ENCODE assay signal across 20 mouse cellular contexts in the genomic region with DNA sequence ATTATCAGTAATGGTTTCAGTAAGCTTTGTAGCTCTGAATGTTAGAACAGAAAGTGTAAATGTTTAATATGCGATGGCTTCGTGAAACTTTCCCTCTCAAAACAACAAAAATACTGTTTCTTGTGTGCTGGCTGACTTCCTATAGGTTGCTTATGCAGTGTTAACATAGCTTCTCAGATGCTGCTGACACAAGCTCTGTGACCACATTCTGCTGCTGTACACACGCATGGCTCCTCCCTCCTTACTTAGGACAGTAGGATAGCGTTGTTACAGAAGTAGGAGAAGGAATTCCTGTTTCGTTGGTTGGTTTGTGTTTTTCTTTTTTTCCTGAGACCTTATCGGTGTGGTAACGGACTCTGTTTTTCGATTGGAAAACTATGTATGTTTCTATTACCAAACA. TPM values are rescaled to one million over a fixed set of nuclear protein-coding genes. Genes with fewer than 3 reads are reported as not detected.
DNase-seq lines count a peak whose midpoint lies in the region; ATAC-seq and TF ChIP-seq lines count a peak whose summit lies in the region.
"Had no signal": no experiment of that assay in that cellular context is flagged by ENCODE, and none has a peak within 500 bp of the region (broad histone marks: within the 10 kb centered on the region; RNA-seq: fewer than 3 reads in every experiment).

No protein-coding gene starts in this region.

- no peak for TF ChIP-seq CTCF in lung, embryonic 14.5 days (IDR thresholded peaks at IDR 0.05; ENCODE audit: low read depth)

- no peak overlapping the region for H3K4me3 ChIP-seq in embryonic facial prominence, embryonic 14.5 days (ENCODE audit: low read depth, low read length)
- no peak overlapping the region for H3K4me3 ChIP-seq in embryonic facial prominence, embryonic 10.5 days
- no peak overlapping the region for H3K4me3 ChIP-seq in lung, embryonic 14.5 days (ENCODE audit: low read depth, low read length)
- H3K4me3 ChIP-seq in hindbrain, embryonic 14.5 days (replicated peaks; ENCODE audit: low read length): no peak overlapping the region
- H3K4me3 ChIP-seq: embryonic facial prominence, embryonic 12.5 days; forebrain, embryonic 13.5 days; heart, embryonic 12.5 days; hindbrain, embryonic 10.5 days; hindbrain, embryonic 15.5 days had no signal

- DNase-seq in embryonic facial prominence, embryonic 14.5 days (ENCODE audit: low spot score): peak; percentile 49
- DNase-seq in embryonic facial prominence, embryonic 10.5 days (ENCODE audit: low spot score): no peak
- DNase-seq in lung, embryonic 14.5 days: peak; percentile 18
- no peak for DNase-seq in lung, adult 18-20 months
- no peak for DNase-seq in kidney, adult 11 months
- DNase-seq in hindbrain, embryonic 14.5 days (ENCODE audit: low spot score): no peak
- DNase-seq: adrenal gland, adult 2 months; adrenal gland, postnatal 25 days; cerebellum, adult 18-20 months; cerebellum, postnatal 14 days; embryo, embryonic 11 days; forebrain, postnatal 0 days; gastrocnemius, postnatal 36 days had no signal

- ATAC-seq in embryonic facial prominence, embryonic 14.5 days (ENCODE audit: low read depth): no peak
- ATAC-seq in lung, embryonic 14.5 days (ENCODE audit: insufficient read depth): no peak
- ATAC-seq in inflammation-experienced regulatory T-cells, adult 6 months: peak; percentile 22
- peak; percentile 40; the same call in 1 of the 2 replicates for ATAC-seq in megakaryocyte progenitor cell, adult 5-6 weeks (replicated peaks; ENCODE audit: poor library complexity)
- ATAC-seq in hindbrain, embryonic 14.5 days (ENCODE audit: low FRiP score): no peak
- ATAC-seq: forebrain, embryonic 13.5 days; forebrain, postnatal 0 days had no signal

- no peaks in the 10 kb centered on the region for H3K27me3 ChIP-seq in embryonic facial prominence, embryonic 14.5 days (replicated peaks; ENCODE audit: control insufficient read depth, insufficient read depth, low read length)
- H3K27me3 ChIP-seq in embryonic facial prominence, embryonic 10.5 days (replicated peaks; ENCODE audit: low read depth, poor library complexity, severe bottlenecking): no peaks in the 10 kb centered on the region
- no peaks in the 10 kb centered on the region for H3K27me3 ChIP-seq in lung, embryonic 14.5 days (ENCODE audit: insufficient read depth, low read length)
- H3K27me3 ChIP-seq in hindbrain, embryonic 14.5 days (ENCODE audit: control insufficient read depth, insufficient read depth, low read length): no peaks in the 10 kb centered on the region
- H3K27me3 ChIP-seq: embryonic facial prominence, embryonic 12.5 days; forebrain, embryonic 13.5 days; heart, embryonic 12.5 days; hindbrain, embryonic 15.5 days had no signal

- H3K27ac ChIP-seq in embryonic facial prominence, embryonic 14.5 days (replicated peaks; ENCODE audit: low read depth, low read length): no peak overlapping the region
- no peak overlapping the region for H3K27ac ChIP-seq in embryonic facial prominence, embryonic 10.5 days (replicated peaks)
- no peak overlapping the region for H3K27ac ChIP-seq in lung, embryonic 14.5 days (ENCODE audit: low read depth)
- no peak overlapping the region for H3K27ac ChIP-seq in hindbrain, embryonic 14.5 days
- H3K27ac ChIP-seq: embryonic facial prominence, embryonic 12.5 days; forebrain, embryonic 13.5 days; hindbrain, embryonic 10.5 days; hindbrain, embryonic 15.5 days had no signal

- no peak overlapping the region; the same call in 1 of the 2 replicates for H3K4me2 ChIP-seq in embryonic facial prominence, embryonic 14.5 days (ENCODE audit: low read depth, low read length)
- no peak overlapping the region for H3K4me2 ChIP-seq in lung, embryonic 14.5 days
- H3K4me2 ChIP-seq in hindbrain, embryonic 14.5 days (replicated peaks): no peak overlapping the region
- H3K4me2 ChIP-seq: embryonic facial prominence, embryonic 12.5 days; forebrain, embryonic 13.5 days; heart, embryonic 12.5 days; hindbrain, embryonic 15.5 days had no signal

- H3K9me3 ChIP-seq in embryonic facial prominence, embryonic 14.5 days (ENCODE audit: control insufficient read depth, low read length): no peaks in the 10 kb centered on the region
- H3K9me3 ChIP-seq in embryonic facial prominence, embryonic 10.5 days: no peaks in the 10 kb centered on the region
- no peaks in the 10 kb centered on the region for H3K9me3 ChIP-seq in lung, embryonic 14.5 days (ENCODE audit: low read depth, low read length)
- no peaks in the 10 kb centered on the region for H3K9me3 ChIP-seq in hindbrain, embryonic 14.5 days (ENCODE audit: control insufficient read depth, low read length)
- H3K9me3 ChIP-seq: embryonic facial prominence, embryonic 12.5 days; forebrain, embryonic 13.5 days; heart, embryonic 12.5 days; hindbrain, embryonic 10.5 days; hindbrain, embryonic 15.5 days had no signal

- 65% methylated on average over 8 of the region's 8 CpGs for WGBS in embryonic facial prominence, embryonic 14.5 days
- WGBS in embryonic facial prominence, embryonic 10.5 days: 84% methylated on average over 8 of the region's 8 CpGs
- 77% methylated on average over 8 of the region's 8 CpGs for WGBS in lung, embryonic 14.5 days
- 88% methylated on average over 8 of the region's 8 CpGs for WGBS in hindbrain, embryonic 14.5 days

- no peak overlapping the region for H3K9ac ChIP-seq in embryonic facial prominence, embryonic 14.5 days (ENCODE audit: low read depth, low read length)
- no peak overlapping the region for H3K9ac ChIP-seq in lung, embryonic 14.5 days
- no peak overlapping the region for H3K9ac ChIP-seq in hindbrain, embryonic 14.5 days
- H3K9ac ChIP-seq: embryonic facial prominence, embryonic 12.5 days; forebrain, embryonic 13.5 days; forebrain, postnatal 0 days; heart, embryonic 12.5 days; hindbrain, embryonic 15.5 days had no signal

- H3K4me1 ChIP-seq in embryonic facial prominence, embryonic 14.5 days (ENCODE audit: control insufficient read depth, insufficient read depth, low read length): peaks cover 11% of the 10 kb centered on the region; the same call in 1 of the 2 replicates
- peaks cover 15% of the 10 kb centered on the region for H3K4me1 ChIP-seq in embryonic facial prominence, embryonic 10.5 days
- H3K4me1 ChIP-seq in lung, embryonic 14.5 days (ENCODE audit: insufficient read depth): 0 out of 2 replicates have a peak, but pooled peaks cover 1% of the 10 kb centered on the region
- H3K4me1 ChIP-seq in hindbrain, embryonic 14.5 days (replicated peaks; ENCODE audit: control insufficient read depth, insufficient read depth, low read length): no peaks in the 10 kb centered on the region; the same call in none of the 2 replicates
- H3K4me1 ChIP-seq: hindbrain, embryonic 10.5 days had no signal

- H3K36me3 ChIP-seq in embryonic facial prominence, embryonic 14.5 days (ENCODE audit: control insufficient read depth, insufficient read depth, low read length): no peaks in the 10 kb centered on the region
- no peaks in the 10 kb centered on the region for H3K36me3 ChIP-seq in embryonic facial prominence, embryonic 10.5 days (replicated peaks)
- no peaks in the 10 kb centered on the region for H3K36me3 ChIP-seq in lung, embryonic 14.5 days (ENCODE audit: insufficient read depth)
- H3K36me3 ChIP-seq in hindbrain, embryonic 14.5 days (replicated peaks; ENCODE audit: control insufficient read depth, insufficient read depth): no peaks in the 10 kb centered on the region
- H3K36me3 ChIP-seq: embryonic facial prominence, embryonic 12.5 days; heart, embryonic 12.5 days; hindbrain, embryonic 10.5 days; hindbrain, embryonic 15.5 days had no signal

RNA-seq across cellular contexts. Expression of a gene that starts 42.2 kb away (rescaled TPM):
- polyA plus RNA-seq in embryonic facial prominence, embryonic 14.5 days (2014; fragmentation: Nextera tagmentation; extraction: Ambion mirVana): 30.5 and 38.1 TPM in 2 replicates
- polyA plus RNA-seq in embryonic facial prominence, embryonic 10.5 days (2016; fragmentation: Nextera tagmentation; extraction: Ambion mirVana): 13.9 and 14.3 TPM in 2 replicates
- 28.2 and 30.8 TPM in 2 replicates for polyA plus RNA-seq in lung, embryonic 14.5 days (2014; fragmentation: Nextera tagmentation; extraction: Ambion mirVana)
- 10 to 100 TPM; 17.0 to 31.7 (median 27.5) TPM for polyA plus RNA-seq in inflammation-experienced regulatory T-cells, adult 6 months (2017; shearing (Covaris generic))
- 19.6 and 20.6 TPM in 2 replicates for total RNA-seq in megakaryocyte progenitor cell, adult 5-6 weeks (2015)
- total RNA-seq in megakaryocyte progenitor cell, adult 5-6 weeks (2017): 20.2 and 21.7 TPM in 2 replicates
- polyA plus RNA-seq in hindbrain, embryonic 14.5 days (2014; fragmentation: Nextera tagmentation; extraction: Ambion mirVana): 36.2 and 36.4 TPM in 2 replicates

Comparison
In these comparisons a context has a peak if more than half of its experiments do, and no peak if none do; other contexts are left out.
1. DNase-seq: peak in embryonic facial prominence, embryonic 14.5 days (single experiment) and lung, embryonic 14.5 days (single experiment); none in embryonic facial prominence, embryonic 10.5 days (single experiment), lung, adult 18-20 months (0 of 2), kidney, adult 11 months (single experiment) and hindbrain, embryonic 14.5 days (single experiment).
2. ATAC-seq: peak in inflammation-experienced regulatory T-cells, adult 6 months (single experiment) and megakaryocyte progenitor cell, adult 5-6 weeks (single experiment); none in embryonic facial prominence, embryonic 14.5 days (single experiment), lung, embryonic 14.5 days (single experiment) and hindbrain, embryonic 14.5 days (single experiment).